Mouse (Mus musculus) liver, embryonic 12.5 days (tissue): ENCODE data around the gene Lrrc41. TPM values are rescaled to one million over a fixed set of nuclear protein-coding genes. Genes with fewer than 3 reads are reported as not detected.

Source experiments
- ATAC-seq: fragments of 200-750 bp; cut with Nextera tagmentation; 2 replicates; pipeline ENCODE4 v1.8.0; 2017; ENCODE audit warnings: moderate number of reproducible peaks, mild to moderate bottlenecking, moderate library complexity
- H3K27ac ChIP-seq: fragments of 300-500 bp; sonication (generic); 2 replicates; pipeline ENCODE4 v1.5.1; 2016; ENCODE audit warnings: mild to moderate bottlenecking
- H3K27me3 ChIP-seq: fragments of 300-500 bp; sonication (generic); replicated peaks from 2 replicates; pipeline ENCODE4 v1.6.1; 2016; ENCODE audit warnings: mild to moderate bottlenecking, moderate library complexity
- H3K36me3 ChIP-seq: fragments of 300-500 bp; sonication (generic); 2 replicates; pipeline ENCODE4 v1.6.1; 2016; ENCODE audit warnings: mild to moderate bottlenecking, moderate library complexity
- H3K4me1 ChIP-seq: fragments of 300-500 bp; sonication (generic); 2 replicates; pipeline ENCODE4 v1.6.1; 2016
- H3K4me2 ChIP-seq: fragments of 300-500 bp; sonication (generic); 2 replicates; pipeline ENCODE4 v1.6.1; 2016; ENCODE audit warnings: mild to moderate bottlenecking, moderate library complexity
- H3K4me3 ChIP-seq: fragments of 300-500 bp; sonication (generic); 2 replicates; pipeline ENCODE4 v1.5.1; 2016; ENCODE audit warnings: mild to moderate bottlenecking, moderate library complexity
- H3K9ac ChIP-seq: fragments of 300-500 bp; sonication (generic); 2 replicates; pipeline ENCODE4 v1.6.1; 2016; ENCODE audit warnings: mild to moderate bottlenecking, moderate library complexity
- H3K9me3 ChIP-seq: fragments of 300-500 bp; sonication (generic); replicated peaks from 2 replicates; pipeline ENCODE4 v1.6.1; 2016; ENCODE audit warnings: mild to moderate bottlenecking, moderate library complexity
- WGBS: fragments of 180-500 bp; shearing (Covaris S2); methylation state at CpG from one replicate; pipeline ENCODE4 v1.1.7; 2016; ENCODE audit not compliant: insufficient replicate concordance; 5-methylcytosine and 5-hydroxymethylcytosine counted together
- polyA plus RNA-seq: library from polyadenylated mRNA; unstranded; fragments of >200 nt; fragmentation: Nextera tagmentation; extraction: Ambion mirVana; gene quantifications from 2 replicates; pipeline ENCODE4 v1.2.1, GENCODE M21; 2016

The Lrrc41 gene
- polyA plus RNA-seq, 1 experiment from 2014 or later = 42.2 TPM

DNA sequence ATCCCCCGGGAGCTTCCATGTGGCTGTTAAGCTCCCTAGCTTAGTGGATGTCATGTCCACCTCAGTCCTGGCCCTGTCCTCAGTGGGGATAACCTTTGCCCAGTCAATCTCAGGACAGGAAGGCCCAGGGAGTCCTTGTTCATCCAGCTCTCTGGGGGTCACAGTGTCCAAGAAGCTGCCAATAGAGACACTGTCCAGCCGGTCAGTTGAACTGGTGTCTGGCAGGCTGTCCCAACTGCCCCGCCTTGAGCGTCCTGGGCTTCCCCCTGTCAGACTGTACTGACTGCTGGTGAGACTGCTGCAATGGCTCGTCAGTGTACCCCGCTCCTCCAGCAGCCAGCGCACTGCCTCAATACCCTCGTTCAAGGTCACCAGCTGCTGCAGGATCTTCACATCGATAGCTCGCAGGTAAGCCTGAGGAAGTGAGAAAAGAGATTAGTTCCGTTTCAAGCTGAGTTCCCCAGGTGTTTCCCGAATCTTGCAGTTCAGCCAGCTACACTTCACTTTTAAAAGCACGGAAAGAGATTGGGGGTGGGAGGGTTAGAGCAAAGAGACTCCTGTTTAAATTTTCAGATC lies 62.4 kb downstream of the Lrrc41 start:
- no peak for ATAC-seq
- Histone ChIP-seq H3K9me3 (no peaks in the 10 kb centered on the region), H3K4me2 (no peak overlapping the region), H3K27me3 (peaks cover 23% of the 10 kb centered on the region), H3K9ac (no peak overlapping the region), H3K4me1 (no peaks in the 10 kb centered on the region), H3K27ac (no peak overlapping the region), H3K36me3 (no peaks in the 10 kb centered on the region), H3K4me3 (no peak overlapping the region)
- WGBS = 48% methylated on average over 13 of the region's 13 CpGs

DNA sequence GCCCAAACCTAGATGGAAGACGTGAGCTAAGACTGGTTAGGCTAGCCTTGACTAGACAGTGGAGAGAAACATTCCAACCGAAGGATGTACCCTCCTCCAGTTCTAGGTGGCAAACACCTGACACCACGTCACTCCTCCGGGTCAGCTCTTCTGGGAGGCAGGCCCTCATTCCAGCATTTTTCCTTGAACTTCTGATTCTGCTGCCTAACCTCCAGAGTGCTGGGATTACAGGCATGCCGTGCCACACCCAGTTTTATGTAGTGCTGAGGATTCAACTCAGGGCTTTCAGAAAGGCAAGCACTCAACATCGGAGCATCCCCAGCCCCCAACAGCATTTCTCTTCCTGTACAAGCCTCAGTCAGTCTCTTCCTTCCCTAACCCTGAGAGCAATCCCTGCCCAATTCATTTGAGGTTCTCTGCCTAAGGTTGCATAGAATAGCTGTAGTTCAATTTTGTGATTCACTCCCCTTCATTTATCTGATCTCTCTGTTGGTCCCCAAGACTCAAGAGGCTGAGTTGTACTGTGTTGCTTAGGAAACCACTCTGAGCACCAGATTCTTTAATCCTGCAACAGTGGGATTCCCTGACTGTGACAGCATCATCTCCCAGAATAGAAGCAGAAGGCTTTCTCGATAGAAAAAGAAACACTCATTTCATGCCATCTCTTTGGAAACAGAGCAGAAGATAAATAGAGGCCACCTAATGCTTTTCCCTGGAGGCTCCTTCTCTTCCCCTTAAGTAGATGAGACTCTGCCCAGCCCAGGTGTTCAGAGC lies 65.9 kb downstream of the Lrrc41 start:
- Histone ChIP-seq H3K27ac (no peak overlapping the region), H3K27me3 (peaks cover 55% of the 10 kb centered on the region), H3K4me1 (peaks cover 12% of the 10 kb centered on the region), H3K9ac (no peak overlapping the region), H3K36me3 (no peaks in the 10 kb centered on the region), H3K9me3 (no peaks in the 10 kb centered on the region), H3K4me2 (no peak overlapping the region), H3K4me3 (no peak overlapping the region)
- ATAC-seq = no peak
- 62% methylated on average over 7 of the region's 7 CpGs for WGBS

DNA sequence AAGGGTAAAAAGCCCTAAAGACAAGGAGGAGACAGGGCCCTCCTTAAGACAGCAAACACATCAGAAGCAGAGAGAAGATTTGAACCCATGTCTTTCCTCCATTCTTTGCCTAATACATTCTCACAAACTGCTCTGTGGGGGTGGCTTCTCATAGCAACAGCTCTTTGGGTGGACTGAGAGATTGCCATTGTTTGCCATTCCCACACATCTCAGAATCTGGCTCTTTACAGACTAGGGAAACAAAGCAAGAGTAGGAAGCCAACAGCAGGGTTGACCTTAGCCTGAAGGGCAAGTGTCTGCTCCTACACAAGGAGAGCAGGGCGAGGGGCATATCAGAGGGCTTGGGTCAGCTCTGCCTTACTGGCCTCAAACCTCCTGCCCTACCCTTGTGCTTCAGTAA lies 66.7 kb downstream of the Lrrc41 start:
- Histone ChIP-seq H3K9me3 (no peaks in the 10 kb centered on the region), H3K4me2 (no peak overlapping the region), H3K27ac (no peak overlapping the region), H3K9ac (no peak overlapping the region), H3K27me3 (peaks cover 55% of the 10 kb centered on the region), H3K4me3 (no peak overlapping the region), H3K36me3 (no peaks in the 10 kb centered on the region), H3K4me1 (peaks cover 12% of the 10 kb centered on the region)
- ATAC-seq = no peak
- 42% methylated on average over 1 of the region's 1 CpGs for WGBS

DNA sequence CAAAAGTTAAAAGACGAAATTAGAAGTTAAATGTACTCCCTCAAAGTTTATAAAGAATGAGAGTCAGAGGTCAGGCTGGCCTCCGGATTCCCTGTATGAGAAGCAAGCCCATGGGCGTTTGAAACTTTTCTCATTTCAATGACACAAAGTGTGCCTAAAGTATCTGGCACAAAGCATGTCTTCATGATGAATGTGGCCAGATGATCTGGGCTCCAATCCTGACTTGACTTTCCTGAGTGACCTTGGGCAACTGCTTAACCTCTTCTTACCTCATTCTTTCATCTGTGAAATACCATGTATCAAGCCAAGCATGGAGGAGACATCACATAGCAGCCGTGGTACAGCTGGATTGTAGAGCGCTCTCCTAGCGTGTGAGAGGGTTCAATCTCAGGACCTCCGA lies 67.2 kb downstream of the Lrrc41 start:
- WGBS = 67% methylated on average over 7 of the region's 7 CpGs
- Histone ChIP-seq H3K36me3 (no peaks in the 10 kb centered on the region), H3K9me3 (0 out of 2 replicates have a peak, but pooled peaks cover 2% of the 10 kb centered on the region), H3K4me3 (no peak overlapping the region), H3K4me1 (peaks cover 12% of the 10 kb centered on the region), H3K9ac (no peak overlapping the region), H3K27ac (no peak overlapping the region), H3K4me2 (no peak overlapping the region), H3K27me3 (peaks cover 55% of the 10 kb centered on the region)
- ATAC-seq = no peak

DNA sequence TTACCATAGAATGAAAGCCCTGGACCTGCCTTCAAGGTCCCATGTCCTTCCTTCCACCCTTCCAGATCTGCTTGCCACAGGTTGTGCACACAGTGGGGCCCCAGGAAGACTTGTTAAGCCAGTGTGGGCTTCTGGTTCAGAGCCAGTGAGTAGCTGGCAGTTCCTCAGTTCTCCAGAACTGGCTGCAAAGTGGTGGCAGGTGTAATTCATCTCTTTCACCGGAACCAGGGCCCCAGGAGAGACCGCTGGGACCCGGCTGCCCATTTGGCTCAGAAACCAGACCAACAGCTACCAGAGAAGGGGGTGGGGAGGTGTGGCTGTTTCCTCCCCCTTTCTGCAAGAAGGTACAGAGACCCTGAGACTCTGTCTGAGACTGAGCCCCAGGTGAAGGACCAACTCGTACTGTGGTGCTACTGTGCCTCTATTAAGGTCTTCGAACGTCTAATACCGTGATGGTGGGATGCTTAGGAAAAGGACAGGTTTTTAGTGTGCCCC lies 68.3 kb downstream of the Lrrc41 start:
- 15% methylated on average over 7 of the region's 7 CpGs for WGBS
- no peak for ATAC-seq
- peaks cover 55% of the 10 kb centered on the region for H3K27me3 ChIP-seq

DNA sequence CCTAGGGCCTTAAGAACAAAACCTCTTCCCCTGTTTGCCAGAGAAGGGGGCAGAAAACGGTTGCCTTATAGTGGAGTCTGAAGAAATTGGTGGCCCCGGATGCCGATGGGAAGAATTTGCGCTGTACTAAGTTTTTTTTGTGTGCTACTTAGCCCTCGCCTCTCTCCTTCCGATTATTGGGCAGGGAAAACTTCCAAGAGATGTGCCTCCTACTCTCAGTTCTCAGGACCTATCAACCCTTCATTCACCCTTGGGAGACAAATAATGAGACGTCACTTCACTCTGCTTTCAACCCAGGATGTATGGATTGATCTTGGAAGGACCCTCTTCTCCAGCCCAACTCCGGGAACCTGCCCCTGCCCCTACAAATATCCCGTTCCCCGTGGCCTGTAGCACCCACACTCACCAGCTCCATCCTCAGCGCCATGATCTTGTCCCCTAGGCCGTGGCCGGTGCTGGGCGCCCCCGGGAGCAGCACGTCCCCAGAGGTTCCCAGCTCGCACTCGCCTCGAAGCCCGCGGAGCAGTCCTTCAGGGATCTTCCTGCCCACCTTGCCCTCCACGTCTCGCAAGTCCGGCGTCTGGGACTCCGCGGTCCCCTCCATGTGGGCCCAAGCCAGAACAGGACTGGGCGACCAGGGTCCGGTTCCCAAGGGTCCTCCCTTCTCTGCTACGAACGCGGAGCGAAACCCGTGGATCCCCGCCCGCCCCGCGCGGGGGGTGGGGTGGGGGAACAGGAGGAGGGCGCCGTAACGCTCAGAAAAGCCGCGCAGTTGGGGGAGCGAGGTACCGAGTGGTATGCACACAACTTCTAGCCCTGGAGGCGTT lies 69.0 kb downstream of the Lrrc41 start:
- ATAC-seq = peak; percentile 58
- Histone ChIP-seq H3K9ac (peak overlapping the region; percentile 61), H3K4me1 (peaks cover 12% of the 10 kb centered on the region), H3K27me3 (peaks cover 55% of the 10 kb centered on the region), H3K27ac (no peak overlapping the region), H3K4me3 (peak overlapping the region; percentile 61), H3K36me3 (no peaks in the 10 kb centered on the region), H3K4me2 (peak overlapping the region; percentile 82), H3K9me3 (0 out of 2 replicates have a peak, but pooled peaks cover 3% of the 10 kb centered on the region)
- WGBS = 2% methylated on average over 47 of the region's 47 CpGs

More for the DNA sequence above, 68.3 kb downstream of the Lrrc41 start:
- H3K4me3 ChIP-seq = no peak overlapping the region
- H3K36me3 ChIP-seq = no peaks in the 10 kb centered on the region
- peak overlapping the region; percentile 82 for H3K4me2 ChIP-seq
- peaks cover 12% of the 10 kb centered on the region for H3K4me1 ChIP-seq
- H3K9me3 ChIP-seq = 0 out of 2 replicates have a peak, but pooled peaks cover 3% of the 10 kb centered on the region
- no peak overlapping the region for H3K27ac ChIP-seq
- H3K9ac ChIP-seq = no peak overlapping the region

Other genes starting within 250 kb of the Lrrc41 start
- gene Mob3c, start 247.2 kb upstream of the Lrrc41 start, polyA plus RNA-seq = 7.4 and 8.3 TPM in 2 replicates
- 45.2 and 47.2 TPM in 2 replicates for gene Mknk1, start 236.1 kb upstream of the Lrrc41 start, polyA plus RNA-seq
- gene Kncn, start 190.9 kb upstream of the Lrrc41 start, polyA plus RNA-seq = not detected in 2 replicates
- gene 6430628N08Rik, start 184.6 kb upstream of the Lrrc41 start, polyA plus RNA-seq = not detected in 2 replicates
- not detected in 2 replicates for gene Dmbx1, start 135.3 kb upstream of the Lrrc41 start, polyA plus RNA-seq
- 3.9 and 4.2 TPM in 2 replicates for gene Faah, start 57.3 kb upstream of the Lrrc41 start, polyA plus RNA-seq
- 10.7 and 11.4 TPM in 2 replicates for gene Nsun4, start 21.4 kb upstream of the Lrrc41 start, polyA plus RNA-seq
- gene Uqcrh, start 198 bp upstream of the Lrrc41 start, polyA plus RNA-seq = 326 and 344 TPM in 2 replicates
- gene Rad54l, start 48.4 kb downstream of the Lrrc41 start, polyA plus RNA-seq = 45.0 and 45.4 TPM in 2 replicates
- gene Pomgnt1, start 48.6 kb downstream of the Lrrc41 start, polyA plus RNA-seq = 23.8 and 24.2 TPM in 2 replicates
- 0.44 and 0.53 TPM in 2 replicates for gene Lurap1, start 76.1 kb downstream of the Lrrc41 start, polyA plus RNA-seq
- gene Tspan1, start 92.3 kb downstream of the Lrrc41 start, polyA plus RNA-seq = not detected in 2 replicates
- not detected in 2 replicates for gene 1700042G07Rik, start 98.1 kb downstream of the Lrrc41 start, polyA plus RNA-seq
- not detected in 2 replicates for gene Gm49337, start 98.1 kb downstream of the Lrrc41 start, polyA plus RNA-seq
- gene Pik3r3, start 146.3 kb downstream of the Lrrc41 start, polyA plus RNA-seq = 2.2 and 2.7 TPM in 2 replicates